Mouse (Mus musculus) bone marrow, adult 2 months (tissue): Measurements from ENCODE around the gene Scml4.

Experiments
- CTCF ChIP-seq: fragments of 200-500 bp; IDR thresholded peaks from 2 replicates; pipeline ENCODE4 v1.5.1; 2011; ENCODE audit warnings: low read length, control low read depth; ENCODE audit not compliant: control insufficient read depth, insufficient read depth
- POLR2A ChIP-seq: fragments of 200-500 bp; IDR thresholded peaks from 2 replicates; pipeline ENCODE4 v1.6.1; 2011; ENCODE audit warnings: low read depth, mild to moderate bottlenecking, control low read depth, low read length, borderline replicate concordance; ENCODE audit not compliant: control insufficient read depth

DNA sequence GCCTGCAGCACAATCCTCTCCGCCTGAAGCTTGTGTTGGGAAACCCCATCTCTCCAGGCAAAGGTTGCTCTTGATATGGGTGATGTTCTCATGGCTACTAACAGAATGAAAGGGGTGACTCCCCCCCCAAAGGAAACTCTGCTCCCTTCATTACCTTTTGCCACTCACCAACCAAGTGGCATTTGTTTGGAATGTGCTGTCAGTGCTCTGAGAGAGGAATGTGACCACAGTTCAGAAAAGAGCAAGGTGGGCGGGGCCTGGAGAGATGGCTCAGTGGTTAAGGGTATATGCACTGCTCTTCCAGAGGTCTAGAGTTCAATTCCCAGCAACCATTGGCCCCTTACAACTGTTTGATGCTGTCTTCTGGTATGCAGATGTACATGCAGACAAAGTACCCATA, 3.1 kb upstream of the Scml4 start:
- TF ChIP-seq CTCF (no peak), POLR2A (no peak)
